ENCODE assay signal across 10 mouse cellular contexts in genomic region chr12:30850902-30851301, GRCm38 (mm10). TPM values are rescaled to one million over a fixed set of nuclear protein-coding genes. Genes with fewer than 3 reads are reported as not detected.
DNase-seq lines count a peak whose midpoint lies in the region; ATAC-seq and TF ChIP-seq lines count a peak whose summit lies in the region.
"Had no signal": no experiment of that assay in that cellular context is flagged by ENCODE, and none has a peak within 500 bp of the region (broad histone marks: within the 10 kb centered on the region; RNA-seq: fewer than 3 reads in every experiment).

No protein-coding gene starts in this region.

- H3K27me3 ChIP-seq in forebrain, embryonic 14.5 days (replicated peaks; ENCODE audit: control insufficient read depth, insufficient read depth, low read length) = no peaks in the 10 kb centered on the region
- H3K27me3 ChIP-seq in forebrain, embryonic 12.5 days = no peaks in the 10 kb centered on the region
- H3K27me3 ChIP-seq in stomach, postnatal 0 days (ENCODE audit: control insufficient read depth, insufficient read depth, low read length) = no peaks in the 10 kb centered on the region
- H3K27me3 ChIP-seq: limb, embryonic 12.5 days; neural tube, embryonic 13.5 days had no signal

- no peak overlapping the region for H3K4me3 ChIP-seq in forebrain, embryonic 14.5 days (ENCODE audit: low read depth, low read length)
- no peak overlapping the region for H3K4me3 ChIP-seq in forebrain, embryonic 12.5 days (replicated peaks)
- H3K4me3 ChIP-seq in lung, adult 2 months (replicated peaks; ENCODE audit: extremely low read depth, low read depth, low read length) = no peak overlapping the region
- H3K4me3 ChIP-seq in stomach, postnatal 0 days (ENCODE audit: low read depth, low read length) = no peak overlapping the region
- H3K4me3 ChIP-seq: limb, embryonic 12.5 days; neural tube, embryonic 13.5 days had no signal

- no peak overlapping the region for H3K9ac ChIP-seq in forebrain, embryonic 14.5 days (ENCODE audit: low read length)
- no peak overlapping the region for H3K9ac ChIP-seq in forebrain, embryonic 12.5 days
- no peak overlapping the region for H3K9ac ChIP-seq in stomach, postnatal 0 days (ENCODE audit: low read length)
- H3K9ac ChIP-seq: limb, embryonic 12.5 days; neural tube, embryonic 13.5 days had no signal

- no peak overlapping the region for H3K27ac ChIP-seq in forebrain, embryonic 14.5 days (ENCODE audit: low read depth, low read length)
- H3K27ac ChIP-seq in forebrain, embryonic 12.5 days = no peak overlapping the region
- H3K27ac ChIP-seq in stomach, postnatal 0 days (replicated peaks) = no peak overlapping the region
- H3K27ac ChIP-seq: limb, embryonic 12.5 days; neural tube, embryonic 13.5 days had no signal

- no peaks in the 10 kb centered on the region for H3K4me1 ChIP-seq in forebrain, embryonic 14.5 days (ENCODE audit: control insufficient read depth, insufficient read depth, low read length)
- no peaks in the 10 kb centered on the region for H3K4me1 ChIP-seq in forebrain, embryonic 12.5 days
- H3K4me1 ChIP-seq in lung, adult 2 months (ENCODE audit: control insufficient read depth, insufficient read depth, low read length) = no peaks in the 10 kb centered on the region
- no peaks in the 10 kb centered on the region for H3K4me1 ChIP-seq in stomach, postnatal 0 days (replicated peaks; ENCODE audit: control insufficient read depth, insufficient read depth)
- H3K4me1 ChIP-seq: limb, embryonic 12.5 days; neural tube, embryonic 13.5 days had no signal

- WGBS in forebrain, embryonic 14.5 days = 18% methylated on average over 2 of the region's 2 CpGs
- 55% methylated on average over 2 of the region's 2 CpGs for WGBS in forebrain, embryonic 12.5 days
- 18% methylated on average over 2 of the region's 2 CpGs for WGBS in lung, adult 2 months
- 12% methylated on average over 2 of the region's 2 CpGs for WGBS in stomach, postnatal 0 days

- H3K36me3 ChIP-seq in forebrain, embryonic 14.5 days (ENCODE audit: control insufficient read depth, insufficient read depth, low read length) = no peaks in the 10 kb centered on the region
- H3K36me3 ChIP-seq in forebrain, embryonic 12.5 days (replicated peaks) = no peaks in the 10 kb centered on the region
- H3K36me3 ChIP-seq in stomach, postnatal 0 days (ENCODE audit: control insufficient read depth, insufficient read depth, low read length) = no peaks in the 10 kb centered on the region
- H3K36me3 ChIP-seq: limb, embryonic 12.5 days; neural tube, embryonic 13.5 days had no signal

- peak; percentile 81 for DNase-seq in forebrain, embryonic 14.5 days (ENCODE audit: low spot score)
- peak; percentile 29 to 42 for DNase-seq in lung, adult 18-20 months
- no peak for DNase-seq in lung, adult 2 months
- DNase-seq in layer of hippocampus, adult 9-10 months (ENCODE audit: low spot score) = peak; percentile 66
- DNase-seq in stomach, postnatal 0 days (ENCODE audit: low spot score) = peak; percentile 44
- DNase-seq in gastrocnemius, postnatal 4 days (ENCODE audit: low spot score in 2 of 2) = no peak

- no peak for TF ChIP-seq EP300 in stomach, postnatal 0 days (optimal IDR thresholded peaks at IDR 0.05)

- no peak for TF ChIP-seq POLR2A in lung, adult 2 months (IDR thresholded peaks at IDR 0.05; ENCODE audit: borderline replicate concordance, extremely low read depth, low read depth, low read length)

- no peaks in the 10 kb centered on the region for H3K9me3 ChIP-seq in forebrain, embryonic 14.5 days (replicated peaks; ENCODE audit: control insufficient read depth, low read length)
- no peaks in the 10 kb centered on the region for H3K9me3 ChIP-seq in forebrain, embryonic 12.5 days
- H3K9me3 ChIP-seq in stomach, postnatal 0 days (ENCODE audit: control insufficient read depth, low read length) = no peaks in the 10 kb centered on the region
- H3K9me3 ChIP-seq: limb, embryonic 12.5 days; neural tube, embryonic 13.5 days had no signal

- TF ChIP-seq CTCF in lung, adult 2 months (IDR thresholded peaks at IDR 0.05; ENCODE audit: insufficient read depth, low read length) = no peak
- TF ChIP-seq CTCF in stomach, postnatal 0 days (IDR thresholded peaks at IDR 0.05; ENCODE audit: low read depth) = no peak

- H3K4me2 ChIP-seq in forebrain, embryonic 14.5 days (ENCODE audit: low read length) = no peak overlapping the region
- no peak overlapping the region for H3K4me2 ChIP-seq in forebrain, embryonic 12.5 days
- no peak overlapping the region for H3K4me2 ChIP-seq in stomach, postnatal 0 days (replicated peaks; ENCODE audit: low read depth)
- H3K4me2 ChIP-seq: limb, embryonic 12.5 days; neural tube, embryonic 13.5 days had no signal

- peak; percentile 55; the same call in 1 of the 2 replicates for ATAC-seq in forebrain, embryonic 14.5 days
- ATAC-seq in forebrain, embryonic 12.5 days (ENCODE audit: low FRiP score) = no peak
- ATAC-seq in stomach, postnatal 0 days (ENCODE audit: low FRiP score, low TSS enrichment) = peak; percentile 67
- ATAC-seq in megakaryocyte, adult 5-6 weeks (ENCODE audit: poor library complexity, severe bottlenecking) = no peak

RNA-seq across cellular contexts. Expression of gene Alkal2, which starts 33.2 kb away (rescaled TPM):
- polyA plus RNA-seq in forebrain, embryonic 14.5 days (2014; fragmentation: Nextera tagmentation; extraction: Ambion mirVana) = 0.16 TPM in 1 of 2 replicates, not detected in the other
- 1.1 and 2.0 TPM in 2 replicates for polyA plus RNA-seq in forebrain, embryonic 12.5 days (2016; fragmentation: Nextera tagmentation; extraction: Ambion mirVana)
- polyA plus RNA-seq in lung, adult 2 months (2012; rRNA removed) = 0.14 and 0.24 TPM in 2 replicates
- 5.2 and 6.2 TPM in 2 replicates for polyA plus RNA-seq in stomach, postnatal 0 days (2015; fragmentation: Nextera tagmentation; extraction: Ambion mirVana)
- not detected in 2 replicates for total RNA-seq in megakaryocyte, adult 5-6 weeks (2015)
- total RNA-seq in megakaryocyte, adult 5-6 weeks (2017) = not detected in 2 replicates
- total RNA-seq in gastrocnemius, postnatal 4 days (2021) = under 1 TPM; 0.54 to 0.93 TPM

Comparison
In these comparisons a context has a peak if more than half of its experiments do, and no peak if none do; other contexts are left out.
1. ATAC-seq: peak in forebrain, embryonic 14.5 days (single experiment) and stomach, postnatal 0 days (single experiment); none in forebrain, embryonic 12.5 days (single experiment) and megakaryocyte, adult 5-6 weeks (single experiment).
2. DNase-seq: peak in forebrain, embryonic 14.5 days (single experiment), lung, adult 18-20 months (2 of 2), layer of hippocampus, adult 9-10 months (single experiment) and stomach, postnatal 0 days (single experiment); none in lung, adult 2 months (single experiment) and gastrocnemius, postnatal 4 days (0 of 2).